Mouse (Mus musculus): ENCODE measurements around the gene Sirt7. TPM values are rescaled to one million over a fixed set of nuclear protein-coding genes. Genes with fewer than 3 reads are reported as not detected.

Sirt7 gene
- total and polyA plus RNA-seq, 3 experiments, result 74.4 to 91.3 (median 75.2) TPM

DNA sequence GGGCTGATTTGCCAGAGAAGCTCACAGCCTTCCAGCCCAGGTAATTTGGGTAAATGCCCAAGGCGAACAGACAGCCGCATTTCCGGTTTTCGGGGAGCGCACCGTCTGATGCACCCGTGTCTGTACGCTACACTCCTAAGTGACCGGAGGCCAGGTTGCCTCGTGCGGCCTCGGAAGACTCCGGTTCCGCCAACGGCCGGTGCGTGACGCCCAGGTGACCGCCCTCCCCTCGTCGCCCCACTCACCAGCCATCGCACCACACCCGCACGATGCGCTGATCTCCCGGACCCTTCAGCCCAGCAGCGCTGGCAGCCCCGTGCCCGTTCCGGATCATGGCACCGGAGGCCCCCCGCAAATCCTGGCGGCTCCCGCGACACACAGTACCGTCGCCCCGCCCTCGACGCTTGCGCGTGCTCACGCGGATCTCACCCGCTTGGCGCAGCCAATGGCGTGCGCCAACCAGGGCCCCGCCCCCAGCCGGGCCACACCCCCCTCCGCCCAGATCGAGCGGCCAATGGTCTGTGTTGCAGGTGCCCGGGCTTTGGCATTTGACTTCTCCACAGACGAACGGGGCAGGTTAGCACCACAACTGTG is 7.4 kb downstream of the Sirt7 start, which contains the start of gene Pcyt2 (continued):
- TF ChIP-seq CHD2 (IDR thresholded peaks at IDR 0.05; ENCODE audit: low read length) (peak; percentile 79), JUND (conservative IDR thresholded peaks at IDR 0.05; ENCODE audit: low read depth, low read length) (no peak), SMC3 (IDR thresholded peaks at IDR 0.05; ENCODE audit: low read depth, low read length) (no peak), CHD1 (IDR thresholded peaks at IDR 0.05; ENCODE audit: low read depth, low read length) (no peak), HCFC1 (IDR thresholded peaks at IDR 0.05; ENCODE audit: low read depth, low read length) (peak; percentile 66), POLR2AphosphoS2 (IDR thresholded peaks at IDR 0.05; ENCODE audit: low read depth, low read length) (peak; percentile 99), MAZ (IDR thresholded peaks at IDR 0.05; ENCODE audit: low read depth, low read length) (peak; percentile 78), GABPA (IDR thresholded peaks at IDR 0.05; ENCODE audit: insufficient replicate concordance, low read depth, low read length) (no peak), PAX5 (IDR thresholded peaks at IDR 0.05; ENCODE audit: low read length) (no peak), BHLHE40 (IDR thresholded peaks at IDR 0.05; ENCODE audit: low read depth, low read length) (peak; percentile 92), TBP (conservative IDR thresholded peaks at IDR 0.05; ENCODE audit: low read depth, low read length) (peak; percentile 52; the same call in 1 of the 2 replicates), NELFE (IDR thresholded peaks at IDR 0.05; ENCODE audit: low read depth, low read length) (peak; percentile 95), EP300 (IDR thresholded peaks at IDR 0.05; ENCODE audit: low read length) (no peak), ZKSCAN1 (IDR thresholded peaks at IDR 0.05; ENCODE audit: borderline replicate concordance, low read depth, low read length) (no peak)

DNA sequence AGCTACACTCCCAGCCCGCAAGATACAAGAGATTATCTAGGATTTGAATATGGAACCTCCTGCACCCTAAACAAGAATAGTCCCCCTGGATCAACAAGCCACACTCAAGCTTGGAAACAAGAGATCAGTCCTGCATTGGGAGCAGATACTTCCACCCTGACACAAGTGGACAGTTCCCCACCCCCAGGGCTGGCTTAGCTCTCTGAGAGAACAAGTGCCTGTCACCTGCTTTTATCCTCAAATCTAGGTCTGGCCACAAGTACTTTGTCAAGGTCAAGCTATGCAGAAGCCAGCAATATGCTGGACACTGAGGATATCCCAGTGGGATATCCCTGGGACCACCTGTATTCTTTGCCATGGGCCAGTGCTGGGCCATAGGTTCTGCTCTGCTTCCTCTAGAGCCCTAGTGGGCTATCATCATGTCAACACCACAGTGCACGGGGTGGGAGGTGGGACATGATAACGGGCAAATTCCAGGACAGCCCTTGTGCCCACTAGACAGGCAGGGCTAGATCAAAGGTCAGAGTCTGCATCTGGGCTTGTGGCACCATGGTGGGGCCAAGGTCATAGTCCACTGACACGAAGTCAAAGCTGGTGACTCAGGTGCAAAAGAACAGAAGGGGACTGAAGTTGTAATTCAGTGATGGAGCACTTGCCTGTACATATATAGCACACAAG is 8.3 kb downstream of the Sirt7 start:
- dilution Hi-C loops (cut with MboI; ENCODE audit: extremely low pct_ligation_motif_present, extremely low pct_unique_long_range_greater_than_20kb, low sequenced_read_pairs), result no loop called here
- peaks cover 8 to 36% of the 10 kb centered on the region in 2 experiments for H3K4me1 ChIP-seq (ENCODE audit: control insufficient read depth in 1 of 2, insufficient read depth in 2 of 2)
- in situ Hi-C loops (cut with MboI; ENCODE audit: low pct_ligation_motif_present, low pct_unique_long_range_greater_than_20kb, low sequenced_read_pairs), result no loop called here
- TF ChIP-seq TCF12 (IDR thresholded peaks at IDR 0.05; ENCODE audit: low read depth, low read length) (no peak), USF1 (IDR thresholded peaks at IDR 0.05; ENCODE audit: low read depth, low read length) (no peak), GABPA (IDR thresholded peaks at IDR 0.05; ENCODE audit: insufficient replicate concordance, low read depth, low read length) (no peak), POLR2AphosphoS2 (IDR thresholded peaks at IDR 0.05; ENCODE audit: low read depth, low read length) (no peak), MYC (IDR thresholded peaks at IDR 0.05; ENCODE audit: low read depth, low read length) (no peak; the same call in 1 of the 2 replicates), NELFE (IDR thresholded peaks at IDR 0.05; ENCODE audit: low read depth, low read length) (no peak), CHD1 (IDR thresholded peaks at IDR 0.05; ENCODE audit: low read depth, low read length) (no peak), ELF1 (IDR thresholded peaks at IDR 0.05; ENCODE audit: low read depth, low read length) (no peak), SIN3A (IDR thresholded peaks at IDR 0.05; ENCODE audit: low read length) (no peak), ETS1 (conservative IDR thresholded peaks at IDR 0.05; ENCODE audit: low read depth, low read length) (no peak)
- H3K27me3 ChIP-seq (replicated peaks), result no peaks in the 10 kb centered on the region
- peaks cover 22% of the 10 kb centered on the region for H3K79me2 ChIP-seq (replicated peaks; ENCODE audit: control insufficient read depth, extremely low read depth, insufficient read depth, poor library complexity, severe bottlenecking)
- peaks cover 64 to 80% of the 10 kb centered on the region in 2 experiments for H3K36me3 ChIP-seq (replicated peaks in 1 of 2; ENCODE audit: control insufficient read depth in 1 of 2, insufficient read depth in 1 of 2, low read length in 1 of 2)
- H3K4me3 ChIP-seq (replicated peaks in 1 of 3; ENCODE audit: low read depth in 2 of 3, low read length in 2 of 3, poor library complexity in 1 of 3), result peak overlapping the region; percentile 75 to 87 (median 79)
- no peaks in the 10 kb centered on the region for H3K9me3 ChIP-seq (replicated peaks; ENCODE audit: low read length)
- peak overlapping the region; percentile 73 for H3K9ac ChIP-seq (ENCODE audit: insufficient read depth, low read depth)
- no peak for DNase-seq (ENCODE audit: extremely low read depth)
- H3K27ac ChIP-seq (ENCODE audit: insufficient read depth, low read depth), result 0 out of 2 replicates have a peak overlapping the region, but pooled peaks have one; percentile 59
- H3K4me2 ChIP-seq (ENCODE audit: insufficient read depth, low read depth, poor library complexity, severe bottlenecking), result peak overlapping the region; percentile 63

All from CH12.LX (cell line).